Mouse (Mus musculus) frontal cortex, postnatal 10 days (tissue): ENCODE measurements around the gene 1600014C10Rik.

Experiments used
- DNase-seq, 2 experiments: peaks; one replicate each; pipeline ENCODE4 v3.0.0; 2022; ENCODE audit warnings: low spot score in 2 of 2, mixed read lengths in 1 of 2

Gene 1600014C10Rik

DNA sequence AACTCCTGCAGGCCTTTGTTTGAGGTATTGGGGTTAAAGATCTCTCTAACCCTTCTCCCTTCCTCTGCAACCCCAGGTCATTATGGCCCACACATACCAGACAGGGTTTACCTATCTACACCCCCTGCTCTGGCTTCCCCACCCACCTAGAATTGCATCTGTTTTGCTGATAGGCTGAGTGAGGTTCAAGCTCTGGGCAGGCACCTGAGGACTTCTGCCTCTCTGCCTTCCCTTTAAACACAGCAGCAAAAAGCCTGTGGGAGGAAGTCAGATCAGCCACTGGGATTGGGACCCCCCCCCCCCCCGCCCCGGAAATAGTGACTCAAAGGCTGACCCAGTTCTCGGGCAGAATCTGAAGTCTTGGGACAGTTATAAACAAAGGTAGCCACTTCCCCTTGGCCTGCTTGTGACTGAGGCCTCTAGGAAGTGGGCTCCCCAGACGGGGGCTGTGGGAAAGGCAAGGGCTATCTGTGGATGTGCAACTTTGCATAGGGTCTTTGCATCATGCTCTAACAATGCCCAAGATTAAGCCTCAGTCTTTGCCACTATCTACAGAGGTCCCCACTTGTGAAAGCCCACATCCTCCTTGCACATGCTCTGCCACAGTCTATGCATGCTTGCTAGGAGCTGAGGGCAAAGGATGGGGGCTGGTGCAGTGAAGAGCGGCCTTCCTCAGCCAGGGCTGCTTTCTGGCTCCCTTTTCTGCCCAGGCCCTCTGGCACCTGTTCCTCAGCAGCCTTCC, 31.6 kb downstream of the 1600014C10Rik start:
- no peak for DNase-seq

GRCm38 (mm10) chr7:38215281-38215680, 32.3 kb downstream of the 1600014C10Rik start:
- DNase-seq: no peak

- no peak for DNase-seq
Measured at GRCm38 (mm10) chr7:38215697-38216096, 32.7 kb downstream of the 1600014C10Rik start.

- DNase-seq: peak; percentile 35 to 68
Measured at GRCm38 (mm10) chr7:38217417-38218171, 34.6 kb downstream of the 1600014C10Rik start.

DNA sequence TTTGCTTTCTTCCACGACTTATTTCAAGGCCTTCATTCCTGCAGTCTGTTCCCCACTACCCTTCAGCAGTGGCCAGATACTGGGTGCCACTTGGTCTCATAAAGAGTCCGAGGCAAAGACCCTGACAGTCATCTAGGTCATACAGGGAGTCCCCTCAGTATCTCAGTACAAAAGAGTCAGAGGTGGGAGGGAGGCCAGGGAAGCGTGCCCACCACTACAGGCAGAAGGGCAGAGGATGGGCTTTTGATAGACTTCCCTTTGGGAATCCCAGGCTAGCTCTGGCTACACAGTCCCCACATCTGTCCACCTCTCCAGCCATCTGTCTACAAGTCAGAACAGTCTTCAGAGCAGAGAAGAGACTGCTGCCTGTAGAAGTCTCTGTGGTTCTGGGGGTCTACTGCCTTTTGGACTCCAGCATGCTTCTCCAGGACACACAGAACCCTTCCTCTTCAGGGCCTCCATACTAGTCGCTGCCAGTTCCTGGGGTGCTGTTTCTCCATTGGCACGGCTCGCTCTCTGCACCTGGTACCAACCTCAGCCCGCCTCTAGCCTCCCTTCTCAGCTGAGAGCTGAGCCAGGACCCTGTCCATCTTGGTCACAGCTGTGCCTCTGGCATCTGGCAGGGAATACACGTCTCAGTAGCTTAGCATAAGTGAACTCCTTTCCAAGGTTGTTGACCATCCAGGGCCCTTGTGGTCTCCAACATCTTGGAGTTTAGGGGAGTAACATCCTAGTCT, 35.8 kb downstream of the 1600014C10Rik start:
- DNase-seq: no peak

- DNase-seq: no peak
Measured at GRCm38 (mm10) chr7:38219526-38219925, 36.5 kb downstream of the 1600014C10Rik start.

DNA sequence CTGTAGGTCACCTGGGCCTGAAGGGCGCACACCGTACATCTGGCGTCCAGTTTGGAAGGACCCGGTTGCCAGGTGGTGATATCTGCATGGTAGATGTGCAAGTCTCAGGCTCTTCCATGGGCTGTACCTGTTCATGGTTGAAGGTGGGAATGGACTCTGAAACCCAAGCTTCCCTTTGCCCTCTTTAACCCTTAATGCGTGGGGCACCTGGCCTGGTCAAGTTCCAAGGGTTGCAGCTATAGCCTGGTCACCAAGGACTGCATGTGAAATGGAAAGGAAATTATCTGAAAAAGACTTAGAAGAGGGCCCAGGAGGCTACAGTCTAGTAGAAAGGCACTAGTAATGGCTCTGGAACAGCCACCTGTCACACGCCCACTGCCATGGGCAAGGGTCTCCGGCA, 37.8 kb downstream of the 1600014C10Rik start:
- DNase-seq: no peak

- DNase-seq: no peak
Measured at GRCm38 (mm10) chr7:38224577-38225369, 41.8 kb downstream of the 1600014C10Rik start.

GRCm38 (mm10) chr7:38226226-38226625, 43.2 kb downstream of the 1600014C10Rik start:
- DNase-seq: no peak

- DNase-seq: no peak
Measured at GRCm38 (mm10) chr7:38227181-38227899, 44.3 kb downstream of the 1600014C10Rik start.

GRCm38 (mm10) chr7:38227900-38228298, 44.9 kb downstream of the 1600014C10Rik start, which contains the start of gene Plekhf1:
Gene Plekhf1 (minus strand): TSS chr7:38228016.
- peak; percentile 69 to 78 for DNase-seq

DNA sequence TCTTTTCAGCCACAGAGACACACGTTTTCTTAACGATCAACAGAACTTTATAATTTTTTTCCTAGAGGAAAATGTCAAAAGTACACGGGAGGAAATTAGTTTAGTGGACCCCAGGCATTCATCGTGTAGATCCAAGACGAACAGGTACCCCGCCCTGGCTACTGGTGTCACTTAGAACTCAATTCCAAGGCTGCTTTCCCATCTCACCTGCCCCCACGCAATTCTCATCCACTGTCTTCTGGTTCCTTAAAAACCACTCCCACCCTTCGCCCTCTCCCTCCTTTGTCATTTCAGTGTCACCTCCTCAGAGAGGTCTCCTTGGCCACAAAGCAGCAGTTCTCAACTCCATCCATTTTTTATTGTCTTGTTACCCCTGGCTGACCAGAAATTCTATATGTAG, 45.3 kb downstream of the 1600014C10Rik start:
- DNase-seq: no peak

- no peak for DNase-seq
Measured at GRCm38 (mm10) chr7:38230285-38230684, 47.3 kb downstream of the 1600014C10Rik start.

DNA sequence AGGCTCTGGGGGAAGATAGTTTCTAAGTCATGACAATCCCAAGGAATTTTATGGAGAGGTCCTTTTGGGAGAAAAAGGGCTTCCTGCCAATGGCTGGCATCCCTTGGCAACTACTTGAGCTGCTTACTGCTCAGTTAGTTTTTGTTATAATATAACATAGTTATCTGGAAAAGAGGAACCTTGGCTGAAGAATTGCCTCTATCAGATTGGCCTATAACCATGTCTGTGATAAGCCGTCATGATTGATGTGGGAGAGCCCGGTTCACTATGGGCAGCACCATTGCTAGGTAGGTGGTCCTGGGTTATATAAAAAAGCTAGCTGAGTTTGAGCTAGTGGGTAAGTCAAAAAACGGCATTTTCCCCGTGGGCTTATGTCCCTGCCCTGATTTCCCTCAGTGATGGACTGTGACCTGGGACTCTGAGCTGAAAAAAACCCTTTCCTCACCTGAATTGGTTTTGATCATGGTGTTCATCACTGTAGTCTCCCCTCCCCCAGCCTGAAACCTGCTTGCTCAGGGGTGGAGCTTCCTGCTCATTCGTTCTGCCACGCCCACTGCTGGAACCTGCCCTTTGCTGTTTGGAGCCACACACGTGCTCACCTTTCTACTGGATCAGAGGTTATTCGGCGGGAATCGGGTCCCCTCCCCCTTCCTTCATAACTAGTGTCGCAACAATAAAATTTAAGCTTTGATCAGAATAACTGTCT, 53.5 kb downstream of the 1600014C10Rik start:
- no peak for DNase-seq

DNA sequence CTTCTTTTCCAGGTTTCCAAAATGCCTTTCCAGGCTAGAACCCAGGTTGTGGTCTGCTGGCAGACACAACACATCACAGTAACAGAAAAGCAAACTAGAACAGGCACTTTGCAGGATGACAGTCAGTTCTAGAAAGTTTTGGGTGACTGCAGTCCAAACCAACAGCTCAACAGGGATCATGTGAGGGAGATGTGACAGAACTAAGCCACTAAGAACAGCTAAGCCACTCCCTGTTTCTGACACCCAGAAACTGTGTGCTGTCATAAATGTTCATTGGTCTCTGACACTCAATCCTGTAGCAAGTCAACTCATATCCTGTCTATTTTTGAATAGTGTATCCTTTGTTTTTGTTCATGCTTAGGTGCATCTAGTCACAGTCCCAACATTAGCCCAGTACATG, 54.1 kb downstream of the 1600014C10Rik start:
- no peak for DNase-seq

GRCm38 (mm10) chr7:38242417-38242816, 59.4 kb downstream of the 1600014C10Rik start:
- no peak for DNase-seq
